Mouse (Mus musculus): ENCODE data around the gene Spint1. TPM values are rescaled to one million over a fixed set of nuclear protein-coding genes. Genes with fewer than 3 reads are reported as not detected.
A peak's percentile ranks its signal among the peaks of the same experiment; 100 is the strongest.

The Spint1 gene
- total RNA-seq, 2 experiments from 2014 or later = 1.7 to 2.4 TPM

DNA sequence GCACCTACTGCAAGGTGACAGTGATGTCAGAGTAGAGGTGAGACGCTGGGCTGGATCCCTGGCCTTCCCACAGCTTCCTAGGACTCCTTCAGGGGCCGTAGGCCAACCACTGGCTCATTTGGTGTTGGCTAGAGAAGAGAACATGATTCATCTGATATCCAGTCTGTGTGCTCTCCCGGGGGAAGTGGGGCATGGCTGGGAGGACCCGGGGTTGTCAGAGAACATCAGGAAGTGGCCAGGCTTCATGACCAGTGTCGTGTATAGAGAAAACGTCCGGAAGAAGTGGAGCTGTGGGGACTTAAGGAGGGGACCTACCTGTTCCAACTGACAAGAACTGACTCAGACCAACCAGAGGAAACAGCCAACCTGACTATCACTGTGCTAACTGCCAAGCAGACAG lies 8.1 kb downstream of the Spint1 start:
- DNase-seq = no peak

DNA sequence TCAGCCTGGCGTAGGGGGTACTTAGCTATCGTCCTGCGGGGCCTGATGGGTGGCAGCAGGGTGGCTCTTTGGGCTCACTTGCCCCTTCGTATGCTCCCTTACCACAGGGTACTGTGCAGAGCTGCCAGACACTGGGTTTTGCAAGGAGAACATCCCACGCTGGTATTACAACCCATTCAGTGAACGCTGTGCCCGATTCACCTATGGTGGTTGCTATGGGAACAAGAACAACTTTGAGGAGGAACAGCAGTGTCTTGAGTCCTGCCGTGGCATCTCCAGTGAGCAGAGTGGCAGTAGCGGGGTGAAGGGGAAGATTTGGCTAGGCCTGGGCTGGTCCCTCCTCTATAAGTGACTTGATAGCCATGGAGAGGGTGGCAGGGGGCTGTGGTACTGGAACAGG lies 10.7 kb downstream of the Spint1 start:
- DNase-seq = no peak

DNA sequence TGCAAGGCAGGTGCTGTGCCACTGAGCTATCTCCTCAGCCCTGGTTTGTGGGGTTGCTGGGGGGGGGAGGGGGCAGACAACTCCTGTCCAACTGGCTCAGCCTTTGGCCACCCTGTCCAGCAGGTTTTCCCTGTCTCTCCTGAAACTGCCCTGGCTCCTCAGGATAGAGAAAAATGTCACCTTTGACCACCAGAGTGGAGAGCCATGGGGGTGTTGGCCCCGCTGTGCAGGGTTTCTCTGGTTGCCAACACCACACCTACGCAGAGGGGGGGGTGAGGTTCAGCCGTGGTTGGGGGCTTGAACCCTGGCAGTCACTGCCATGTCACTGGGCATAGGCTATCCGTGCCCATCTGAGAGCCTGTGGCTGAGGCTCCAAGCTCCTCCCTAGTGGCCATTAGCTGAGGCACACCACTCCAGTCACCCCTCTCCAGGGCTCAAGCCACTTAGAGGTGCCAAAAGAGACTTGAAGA lies 12.5 kb downstream of the Spint1 start:
- DNase-seq = no peak

- DNase-seq = no peak
Observed at GRCm38 (mm10) chr2:119250377-119250776, 13.2 kb downstream of the Spint1 start.

GRCm38 (mm10) chr2:119250826-119251478 lies 13.8 kb downstream of the Spint1 start:
- peak; percentile 72 for DNase-seq

GRCm38 (mm10) chr2:119254976-119255375 lies 17.8 kb downstream of the Spint1 start:
- DNase-seq = no peak

- no peak for DNase-seq
Observed at GRCm38 (mm10) chr2:119260518-119260917, 23.4 kb downstream of the Spint1 start.

DNA sequence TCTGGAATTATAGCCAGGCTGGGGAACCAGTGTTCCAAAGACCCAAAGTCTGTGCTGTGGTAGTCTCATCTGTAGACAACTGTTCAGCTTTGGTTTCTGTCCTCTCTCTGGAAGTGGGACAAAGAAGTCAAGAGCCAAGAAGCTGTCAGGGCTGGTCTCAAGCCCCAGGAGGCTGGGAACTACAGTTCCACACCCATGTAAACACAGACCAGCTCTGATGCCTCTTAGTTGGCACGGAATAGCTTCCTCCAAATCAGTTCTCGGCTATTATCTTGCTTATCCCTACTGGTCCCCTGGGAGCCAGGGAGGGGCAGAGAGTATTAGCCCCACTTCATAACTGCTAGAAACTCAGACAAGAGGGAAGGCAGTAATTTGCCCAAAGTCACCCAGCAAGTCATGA lies 24.2 kb downstream of the Spint1 start:
- no peak for DNase-seq

- DNase-seq = no peak
Observed at GRCm38 (mm10) chr2:119262978-119263377, 25.8 kb downstream of the Spint1 start.

DNA sequence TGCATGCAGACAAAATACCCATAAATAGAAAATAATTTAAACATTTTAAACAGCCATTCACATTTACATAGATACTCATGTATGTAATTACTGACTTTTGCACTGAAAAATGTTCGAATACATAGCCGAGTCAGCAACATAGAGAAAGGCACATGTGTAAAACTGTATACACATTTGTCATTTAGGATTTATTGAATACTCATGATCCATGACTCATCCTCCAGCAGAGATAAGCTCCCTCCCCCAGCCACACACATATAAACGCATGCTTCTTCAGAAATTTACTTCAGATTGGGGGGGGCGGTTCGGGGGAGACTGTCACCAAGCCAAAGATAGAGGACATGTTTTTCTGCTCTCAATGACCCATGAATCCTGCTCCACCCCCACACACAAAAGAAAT lies 26.7 kb downstream of the Spint1 start:
- DNase-seq = no peak

DNA sequence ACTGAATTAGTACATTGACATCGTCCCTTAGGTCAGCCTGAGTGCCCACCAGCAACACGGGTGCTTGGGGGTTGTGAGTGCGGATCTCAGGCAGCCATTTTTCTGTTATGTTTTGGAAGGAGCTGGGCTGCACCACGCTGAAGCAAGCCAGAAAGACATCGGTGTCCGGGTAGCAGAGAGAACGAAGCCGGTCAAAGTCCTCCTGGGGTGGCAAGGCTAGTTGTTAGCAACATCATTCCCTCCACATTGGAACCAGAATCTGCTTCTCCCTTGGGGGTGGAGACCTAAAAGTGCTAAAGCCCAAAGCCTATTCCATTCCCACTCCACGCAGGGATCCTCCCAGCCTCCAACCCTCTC lies 33.1 kb downstream of the Spint1 start:
- DNase-seq = no peak

DNA sequence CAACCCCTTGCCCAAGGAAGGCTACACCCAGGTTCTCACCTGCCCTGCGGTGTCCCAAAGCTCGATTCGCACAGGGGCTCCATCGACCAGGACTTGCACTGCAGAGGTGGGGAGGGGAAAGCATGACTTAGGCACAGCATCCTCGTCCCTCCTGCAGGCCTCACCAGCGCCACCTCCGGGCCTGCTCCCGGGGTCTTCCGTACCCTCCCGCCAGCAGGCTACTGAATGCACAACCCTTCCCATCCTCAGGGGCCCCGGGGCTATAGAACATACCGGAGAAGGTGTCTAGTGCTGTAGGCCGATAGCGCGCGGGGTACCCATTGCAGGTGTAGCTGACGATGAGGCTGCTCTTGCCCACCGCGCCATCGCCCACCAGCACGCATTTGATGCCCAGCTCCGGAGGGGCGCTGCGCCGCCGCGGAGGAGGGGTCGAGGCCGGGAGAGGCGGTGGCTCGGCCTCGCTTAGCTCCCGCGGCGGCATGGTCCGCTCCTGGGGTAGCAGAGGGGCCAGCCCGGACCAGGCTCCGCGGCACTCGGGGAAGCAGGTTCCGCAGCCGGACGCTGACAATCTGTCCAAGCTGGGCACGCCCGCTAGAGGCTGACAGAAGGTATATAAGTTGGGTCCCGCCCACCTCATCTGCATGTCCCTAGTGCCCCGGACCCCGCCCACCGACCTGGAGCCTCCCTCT lies 33.6 kb downstream of the Spint1 start, which contains the start of gene Rhov:
Gene Rhov, minus strand, starts transcription at position 630 of the 689 bp plus-strand sequence.
- DNase-seq = peak; percentile 25 to 46

GRCm38 (mm10) chr2:119274126-119274525 lies 37.0 kb downstream of the Spint1 start:
- no peak for DNase-seq

DNA sequence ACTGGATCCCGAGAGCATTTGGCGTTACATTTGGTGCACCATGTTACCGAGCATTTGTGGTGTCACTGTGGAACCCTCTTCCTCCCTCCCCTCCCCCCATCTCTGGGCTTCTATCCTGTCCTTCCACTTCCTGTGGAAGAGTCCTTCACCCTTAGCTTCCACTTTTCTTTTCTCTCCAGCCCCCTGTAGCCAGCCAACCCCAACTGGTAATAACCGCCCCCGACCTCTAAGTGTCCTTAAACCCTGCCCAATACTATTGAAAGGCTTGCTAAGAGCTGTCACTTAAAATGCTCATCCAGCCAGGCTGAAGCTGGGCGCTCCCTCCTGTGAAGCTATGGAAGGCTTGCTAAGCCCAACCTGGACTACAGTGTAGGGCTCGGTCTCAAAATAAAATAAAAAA lies 39.8 kb downstream of the Spint1 start:
- DNase-seq = no peak

GRCm38 (mm10) chr2:119277810-119278209 lies 40.6 kb downstream of the Spint1 start:
- no peak for DNase-seq

DNA sequence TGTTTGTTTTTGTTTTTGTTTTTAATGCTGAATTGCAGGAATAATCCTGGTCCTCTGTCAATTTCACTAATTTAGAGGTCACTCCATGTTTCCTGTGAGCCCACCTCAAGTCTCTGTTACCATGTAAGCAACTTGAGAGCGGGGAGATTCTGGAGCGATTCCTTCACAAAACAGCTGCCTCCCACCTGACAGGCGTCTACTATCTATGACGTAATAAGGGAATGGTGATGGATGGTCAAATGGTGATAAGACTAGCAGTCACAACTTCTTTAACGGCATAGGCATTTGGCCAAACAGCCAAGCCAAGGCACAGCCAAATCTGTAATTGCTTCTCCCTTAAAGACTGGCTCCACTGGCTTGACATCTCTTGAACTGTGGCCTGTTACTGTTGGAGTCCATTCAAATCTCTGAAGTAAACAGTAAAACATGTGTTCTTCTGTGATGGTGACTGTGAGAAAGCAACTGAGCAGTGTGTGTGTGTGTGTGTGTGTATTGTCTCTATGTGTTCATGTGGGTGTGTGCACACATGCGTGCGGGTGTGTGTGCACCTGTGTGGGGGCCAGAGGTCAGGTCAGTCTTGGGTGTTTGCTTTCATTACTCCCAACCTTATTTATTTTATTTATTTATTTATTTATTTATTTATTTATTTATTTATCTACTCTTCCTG lies 44.9 kb downstream of the Spint1 start:
- no peak for DNase-seq

DNA sequence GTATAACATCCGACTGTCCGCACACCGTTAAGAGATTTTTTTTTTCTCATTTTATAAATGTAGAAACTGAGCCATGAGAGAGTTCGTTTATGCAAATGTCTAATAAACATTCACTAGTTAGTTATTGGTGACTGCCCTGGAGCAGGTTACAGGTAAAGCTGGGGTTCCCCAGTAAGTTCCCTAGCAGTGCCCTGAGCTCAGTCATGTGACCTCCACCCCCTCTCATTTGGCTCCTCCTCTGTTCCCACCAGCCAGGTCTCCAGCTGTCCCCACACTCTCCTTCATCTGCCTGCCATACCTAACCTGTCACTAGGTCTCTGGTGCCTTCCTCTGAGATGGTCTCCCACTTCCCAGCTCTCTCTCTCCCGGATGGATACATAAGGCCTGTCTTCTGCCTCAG lies 50.2 kb downstream of the Spint1 start:
- no peak for DNase-seq

- peak; percentile 98 to 99 for DNase-seq
Observed at GRCm38 (mm10) chr2:119288270-119288882, 51.2 kb downstream of the Spint1 start, which contains the start of gene Vps18. Gene Vps18 (plus strand): TSS chr2:119288740.

- no peak for DNase-seq
Observed at GRCm38 (mm10) chr2:119289014-119289416, 51.9 kb downstream of the Spint1 start.

- DNase-seq = no peak
Observed at GRCm38 (mm10) chr2:119292281-119292680, 55.1 kb downstream of the Spint1 start.

GRCm38 (mm10) chr2:119292852-119293251 lies 55.7 kb downstream of the Spint1 start:
- DNase-seq = no peak

- DNase-seq = no peak
Observed at GRCm38 (mm10) chr2:119293311-119293710, 56.1 kb downstream of the Spint1 start.

DNA sequence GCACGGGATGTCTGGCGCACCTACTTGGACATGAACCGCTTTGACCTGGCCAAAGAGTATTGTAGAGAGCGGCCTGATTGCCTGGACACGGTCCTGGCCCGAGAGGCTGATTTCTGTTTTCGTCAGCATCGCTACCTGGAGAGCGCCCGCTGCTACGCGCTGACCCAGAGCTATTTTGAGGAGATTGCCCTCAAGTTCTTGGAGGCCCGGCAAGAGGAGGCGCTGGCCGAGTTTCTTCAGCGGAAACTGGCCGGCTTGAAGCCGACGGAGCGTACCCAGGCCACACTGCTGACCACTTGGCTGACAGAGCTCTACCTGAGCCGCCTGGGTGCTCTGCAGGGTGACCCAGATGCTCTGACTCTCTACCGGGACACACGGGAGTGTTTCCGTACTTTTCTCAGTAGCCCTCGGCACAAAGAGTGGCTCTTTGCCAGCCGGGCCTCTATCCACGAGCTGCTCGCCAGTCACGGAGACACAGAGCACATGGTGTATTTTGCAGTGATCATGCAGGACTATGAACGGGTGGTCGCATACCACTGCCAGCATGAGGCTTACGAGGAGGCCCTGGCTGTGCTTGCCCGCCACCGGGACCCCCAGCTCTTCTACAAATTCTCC lies 56.7 kb downstream of the Spint1 start:
- DNase-seq = no peak
